Mouse (Mus musculus): ENCODE results near the gene Prss45. TPM values are rescaled to one million over a fixed set of nuclear protein-coding genes. Genes with fewer than 3 reads are reported as not detected.

Prss45 gene
- total RNA-seq (2012; rRNA removed) (not detected in 2 replicates), polyA plus RNA-seq (2012; ENCODE audit: insufficient read depth in 1 of 2, insufficient read length in 2 of 2, low read depth in 1 of 2, low replicate concordance in 2 of 2, missing spikeins in 1 of 2) (not detected)

GRCm38 (mm10) chr9:110834411-110834810, at the start of gene Prss45:
Prss45 (plus strand) TSS chr9:110834588.
- DNase-seq (ENCODE audit: low read depth, low spot score) = no peak
- Histone ChIP-seq H3K36me3 (ENCODE audit: control insufficient read depth in 1 of 2, insufficient read depth in 2 of 2, low read length in 2 of 2) (no peaks in the 10 kb centered on the region), H3K27ac (ENCODE audit: control insufficient read depth, low read depth, low read length) (no peak within 1 kb of the TSS), H3K9me3 (replicated peaks; ENCODE audit: insufficient read depth, low read length) (no peaks in the 10 kb centered on the region), H3K79me2 (ENCODE audit: control insufficient read depth, insufficient read depth, low read length, poor library complexity) (no peaks in the 10 kb centered on the region), H3K9ac (ENCODE audit: control insufficient read depth, low read depth, low read length, poor library complexity, severe bottlenecking) (no peak within 1 kb of the TSS), H3K27me3 (ENCODE audit: control insufficient read depth in 1 of 2, insufficient read depth in 2 of 2, low read length in 2 of 2) (no peaks in the 10 kb centered on the region), H3K4me3 (ENCODE audit: control insufficient read depth in 1 of 2, insufficient read depth in 1 of 2, low read depth in 2 of 2, low read length in 2 of 2) (no peak within 1 kb of the TSS), H3K4me1 (ENCODE audit: control insufficient read depth in 1 of 2, insufficient read depth in 2 of 2, low read length in 2 of 2) (no peaks in the 10 kb centered on the region)
- no peak for TF ChIP-seq MYB (IDR thresholded peaks at IDR 0.05; ENCODE audit: low read depth, low read length)

- no peaks in the 10 kb centered on the region for H3K4me1 ChIP-seq (ENCODE audit: control insufficient read depth in 1 of 2, insufficient read depth in 2 of 2, low read length in 2 of 2)
- H3K27me3 ChIP-seq (ENCODE audit: control insufficient read depth in 1 of 2, insufficient read depth in 2 of 2, low read length in 2 of 2) = no peaks in the 10 kb centered on the region; a peak in 1 of 4 replicates
- H3K9me3 ChIP-seq (replicated peaks; ENCODE audit: insufficient read depth, low read length) = no peaks in the 10 kb centered on the region
- H3K79me2 ChIP-seq (ENCODE audit: control insufficient read depth, insufficient read depth, low read length, poor library complexity) = no peaks in the 10 kb centered on the region
- H3K27ac ChIP-seq (ENCODE audit: control insufficient read depth, low read depth, low read length) = no peak overlapping the region
- no peaks in the 10 kb centered on the region for H3K36me3 ChIP-seq (ENCODE audit: control insufficient read depth in 1 of 2, insufficient read depth in 2 of 2, low read length in 2 of 2)
- H3K4me3 ChIP-seq (ENCODE audit: control insufficient read depth in 1 of 2, insufficient read depth in 1 of 2, low read depth in 2 of 2, low read length in 2 of 2) = no peak overlapping the region
- TF ChIP-seq TAL1 (IDR thresholded peaks at IDR 0.05; ENCODE audit: low read length) (no peak), ZKSCAN1 (IDR thresholded peaks at IDR 0.05; ENCODE audit: low read depth, low read length) (no peak), CTCF (IDR thresholded peaks at IDR 0.05 in 2 of 3, conservative IDR thresholded peaks at IDR 0.05 in 1 of 3; ENCODE audit: control insufficient read depth in 1 of 3, insufficient read depth in 1 of 3, low read depth in 2 of 3, low read length in 3 of 3, poor library complexity in 1 of 3, severe bottlenecking in 1 of 3) (peak; percentile 13 to 24 (median 15); a peak in 3 of 6 replicates), MEF2A (IDR thresholded peaks at IDR 0.05; ENCODE audit: extremely low read depth, insufficient replicate concordance, low read depth, low read length, poor library complexity, severe bottlenecking) (no peak), SIN3A (IDR thresholded peaks at IDR 0.05; ENCODE audit: low read length) (no peak)
- no peak for DNase-seq (ENCODE audit: low read depth, low spot score)
- no peak overlapping the region for H3K9ac ChIP-seq (ENCODE audit: control insufficient read depth, low read depth, low read length, poor library complexity, severe bottlenecking)
Measured at GRCm38 (mm10) chr9:110788169-110788568, 46.2 kb upstream of the Prss45 start.

DNA sequence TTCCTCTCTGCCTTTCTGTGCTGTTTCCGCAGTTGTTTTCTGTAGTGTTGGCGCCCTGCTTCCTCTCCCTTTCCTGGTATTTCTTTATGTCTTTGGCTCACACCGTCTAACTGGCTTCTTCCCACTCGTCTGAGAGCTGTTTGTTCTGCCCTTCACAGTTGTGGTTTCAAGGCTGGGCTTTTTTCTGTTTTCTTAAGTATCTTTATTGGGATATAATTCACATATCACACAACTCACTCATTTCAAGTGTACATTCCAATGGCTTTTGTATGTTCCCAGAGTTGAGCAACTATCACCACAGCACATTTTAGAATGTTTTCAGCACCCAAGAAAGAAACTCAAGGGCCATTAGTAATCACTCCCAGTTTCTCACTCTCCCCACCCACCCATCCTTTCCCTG, 43.9 kb upstream of the Prss45 start:
- TF ChIP-seq TCF12 (IDR thresholded peaks at IDR 0.05; ENCODE audit: low read depth, low read length) = no peak
- TF ChIP-seq NRF1 (IDR thresholded peaks at IDR 0.05; ENCODE audit: insufficient read depth, low read depth, low read length, poor library complexity, severe bottlenecking) = no peak
- no peak for TF ChIP-seq ZMIZ1 (IDR thresholded peaks at IDR 0.05; ENCODE audit: low read depth, low read length)
- no peak for TF ChIP-seq E2F4 (IDR thresholded peaks at IDR 0.05; ENCODE audit: borderline replicate concordance, low read depth, low read length)
- TF ChIP-seq ZC3H11A (IDR thresholded peaks at IDR 0.05; ENCODE audit: low read depth, low read length) = no peak
- no peak for TF ChIP-seq MAFK (IDR thresholded peaks at IDR 0.05; ENCODE audit: borderline replicate concordance, low read depth, low read length)
- no peak for TF ChIP-seq TBP (IDR thresholded peaks at IDR 0.05; ENCODE audit: low read depth, low read length)
- no peak for TF ChIP-seq MAZ (IDR thresholded peaks at IDR 0.05; ENCODE audit: low read depth, low read length)
- TF ChIP-seq NELFE (IDR thresholded peaks at IDR 0.05; ENCODE audit: low read depth, low read length) = no peak
- no peak for TF ChIP-seq POLR2A (IDR thresholded peaks at IDR 0.05; ENCODE audit: control insufficient read depth in 1 of 2, insufficient read depth in 1 of 2, low read depth in 1 of 2, low read length in 2 of 2, poor library complexity in 1 of 2)
- no peak for TF ChIP-seq RAD21 (IDR thresholded peaks at IDR 0.05; ENCODE audit: low read depth, low read length)
- no peak for TF ChIP-seq CHD2 (IDR thresholded peaks at IDR 0.05; ENCODE audit: low read length)
- no peak for TF ChIP-seq CTCF (IDR thresholded peaks at IDR 0.05 in 2 of 3, conservative IDR thresholded peaks at IDR 0.05 in 1 of 3; ENCODE audit: control insufficient read depth in 1 of 3, insufficient read depth in 1 of 3, low read depth in 2 of 3, low read length in 3 of 3, poor library complexity in 1 of 3, severe bottlenecking in 1 of 3)
- no peak for TF ChIP-seq EP300 (IDR thresholded peaks at IDR 0.05; ENCODE audit: low read depth in 1 of 2, low read length in 2 of 2)
- no peak for TF ChIP-seq POLR2AphosphoS2 (IDR thresholded peaks at IDR 0.05; ENCODE audit: low read length)
- no peak for TF ChIP-seq BHLHE40 (IDR thresholded peaks at IDR 0.05; ENCODE audit: borderline replicate concordance, low read depth, low read length)
- no peak for TF ChIP-seq MXI1 (IDR thresholded peaks at IDR 0.05; ENCODE audit: low read depth, low read length)
- no peak for TF ChIP-seq ZNF384 (IDR thresholded peaks at IDR 0.05; ENCODE audit: low read depth, low read length)
- no peak for TF ChIP-seq USF1 (IDR thresholded peaks at IDR 0.05; ENCODE audit: low read depth, low read length)
- no peak for TF ChIP-seq HCFC1 (IDR thresholded peaks at IDR 0.05; ENCODE audit: low read depth, low read length)
- Histone ChIP-seq H3K79me2 (ENCODE audit: control insufficient read depth, insufficient read depth, low read length, poor library complexity) (no peaks in the 10 kb centered on the region), H3K27me3 (ENCODE audit: control insufficient read depth in 1 of 2, insufficient read depth in 2 of 2, low read length in 2 of 2) (no peaks in the 10 kb centered on the region; a peak in 1 of 4 replicates), H3K9ac (ENCODE audit: control insufficient read depth, low read depth, low read length, poor library complexity, severe bottlenecking) (no peak overlapping the region), H3K27ac (ENCODE audit: control insufficient read depth, low read depth, low read length) (no peak overlapping the region), H3K9me3 (replicated peaks; ENCODE audit: insufficient read depth, low read length) (no peaks in the 10 kb centered on the region), H3K4me3 (ENCODE audit: control insufficient read depth in 1 of 2, insufficient read depth in 1 of 2, low read depth in 2 of 2, low read length in 2 of 2) (no peak overlapping the region), H3K4me1 (ENCODE audit: control insufficient read depth in 1 of 2, insufficient read depth in 2 of 2, low read length in 2 of 2) (no peaks in the 10 kb centered on the region), H3K36me3 (ENCODE audit: control insufficient read depth in 1 of 2, insufficient read depth in 2 of 2, low read length in 2 of 2) (no peaks in the 10 kb centered on the region)
- DNase-seq (ENCODE audit: low read depth, low spot score) = no peak

Measured in MEL (cell line).